ENCODE assay signal across 21 mouse cellular contexts in genomic region chrX:121497219-121497618, GRCm38 (mm10).
DNase-seq lines count a peak whose midpoint lies in the region; ATAC-seq lines count a peak whose summit lies in the region.
"Had no signal": no experiment of that assay in that cellular context is flagged by ENCODE, and none has a peak within 500 bp of the region (broad histone marks: within the 10 kb centered on the region; RNA-seq: fewer than 3 reads in every experiment).

No protein-coding gene starts in this region.

- no peak overlapping the region for H3K4me2 ChIP-seq in heart, embryonic 12.5 days
- H3K4me2 ChIP-seq in forebrain, embryonic 12.5 days, result no peak overlapping the region

- H3K27ac ChIP-seq in heart, embryonic 12.5 days (ENCODE audit: poor library complexity, severe bottlenecking), result no peak overlapping the region
- no peak overlapping the region for H3K27ac ChIP-seq in forebrain, embryonic 12.5 days

- H3K4me1 ChIP-seq in heart, embryonic 12.5 days (replicated peaks), result no peaks in the 10 kb centered on the region
- no peaks in the 10 kb centered on the region for H3K4me1 ChIP-seq in forebrain, embryonic 12.5 days

- no peak overlapping the region for H3K4me3 ChIP-seq in heart, embryonic 12.5 days
- H3K4me3 ChIP-seq in forebrain, embryonic 12.5 days (replicated peaks), result no peak overlapping the region

- no peaks in the 10 kb centered on the region for H3K27me3 ChIP-seq in heart, embryonic 12.5 days (replicated peaks)
- H3K27me3 ChIP-seq in forebrain, embryonic 12.5 days, result no peaks in the 10 kb centered on the region
- H3K27me3 ChIP-seq: CH12.LX had no signal

- 0 out of 2 replicates have a peak, but pooled peaks cover 2% of the 10 kb centered on the region for H3K9me3 ChIP-seq in heart, embryonic 12.5 days (replicated peaks)
- H3K9me3 ChIP-seq in forebrain, embryonic 12.5 days, result no peaks in the 10 kb centered on the region
- H3K9me3 ChIP-seq: G1E had no signal

- H3K36me3 ChIP-seq in heart, embryonic 12.5 days, result no peaks in the 10 kb centered on the region
- no peaks in the 10 kb centered on the region for H3K36me3 ChIP-seq in forebrain, embryonic 12.5 days (replicated peaks)
- H3K36me3 ChIP-seq: G1E had no signal

- DNase-seq in 416B (ENCODE audit: low read depth), result peak; percentile 43
- DNase-seq in retina, embryonic 14.5 days (ENCODE audit: low spot score), result no peak
- DNase-seq: adrenal gland, adult 2 months; adrenal gland, adult 8-10 months; adrenal gland, postnatal 10 days; adrenal gland, postnatal 14 days; adrenal gland, postnatal 25 days; B cell, adult 2 months; cerebellum, adult 11 months; cerebellum, adult 11-12 months; cerebellum, adult 18-20 months; cerebellum, adult 2 months had no signal

- ATAC-seq in granulocyte monocyte progenitor cell, adult 5-6 weeks (replicated peaks; ENCODE audit: poor library complexity, severe bottlenecking), result peak; percentile 74
- peak; percentile 61 for ATAC-seq in megakaryocyte progenitor cell, adult 5-6 weeks (replicated peaks; ENCODE audit: poor library complexity)
- ATAC-seq in heart, embryonic 12.5 days (ENCODE audit: insufficient number of reproducible peaks, low FRiP score), result no peak
- no peak for ATAC-seq in forebrain, embryonic 12.5 days (ENCODE audit: low FRiP score)
- ATAC-seq: activated CD4-positive, CD25-positive, alpha-beta regulatory T cell, adult 4 months; CD4-positive, CD25-positive, alpha-beta regulatory T cell, adult 4 months; Patski had no signal

- no peak overlapping the region for H3K9ac ChIP-seq in heart, embryonic 12.5 days
- H3K9ac ChIP-seq in forebrain, embryonic 12.5 days, result no peak overlapping the region

Comparison
In these comparisons a context has a peak if more than half of its experiments do, and no peak if none do; other contexts are left out.
1. ATAC-seq: peak in granulocyte monocyte progenitor cell, adult 5-6 weeks (single experiment) and megakaryocyte progenitor cell, adult 5-6 weeks (single experiment); none in heart, embryonic 12.5 days (single experiment) and forebrain, embryonic 12.5 days (single experiment).